Mouse (Mus musculus) CD4-positive, CD25-positive, alpha-beta regulatory T cell, adult 2 months (primary cell): Measurements from ENCODE around the gene Gfap.
A peak's percentile ranks its signal among the peaks of the same experiment; 100 is the strongest.

ENCODE experiments used
- DNase-seq: peaks from one replicate; pipeline ENCODE4 v3.0.0-alpha.2; 2012; ENCODE audit warnings: low read depth, low spot score

Gfap gene

DNA sequence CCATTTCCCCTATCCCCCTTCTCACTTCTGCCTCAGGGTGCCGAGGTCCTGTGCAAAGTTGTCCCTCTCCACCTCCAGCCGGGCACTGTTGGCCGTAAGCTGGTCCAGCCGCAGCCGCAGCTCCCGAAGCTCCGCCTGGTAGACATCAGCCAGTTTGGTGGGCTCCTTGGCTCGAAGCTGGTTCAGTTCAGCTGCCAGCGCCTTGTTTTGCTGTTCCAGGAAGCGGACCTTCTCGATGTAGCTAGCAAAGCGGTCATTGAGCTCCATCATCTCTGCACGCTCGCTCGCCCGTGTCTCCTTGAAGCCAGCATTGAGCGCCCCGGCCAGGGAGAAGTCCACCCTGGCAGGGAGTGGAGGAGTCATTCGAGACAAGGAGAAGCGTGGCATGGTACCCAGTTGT lies 4.1 kb downstream of the Gfap start:
- no peak for DNase-seq

DNA sequence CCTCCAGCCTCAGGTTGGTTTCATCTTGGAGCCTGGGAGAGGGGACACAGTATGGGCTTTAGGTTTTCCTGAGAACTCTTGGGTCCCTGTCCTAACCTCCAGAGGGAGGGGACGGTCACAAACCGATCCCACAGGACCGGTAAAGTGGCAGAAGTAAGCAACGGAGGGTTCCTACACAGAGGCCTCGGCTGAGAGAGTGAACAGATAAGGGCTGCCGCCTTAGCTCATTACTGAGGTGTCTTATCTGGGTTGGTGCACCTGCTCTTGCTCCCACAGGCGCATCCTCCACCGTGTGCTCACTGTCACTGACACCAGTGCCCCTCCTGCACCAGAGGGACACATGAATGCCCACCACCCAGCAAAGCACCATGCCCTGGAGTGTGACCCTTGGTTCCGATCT lies 4.9 kb downstream of the Gfap start:
- no peak for DNase-seq

DNA sequence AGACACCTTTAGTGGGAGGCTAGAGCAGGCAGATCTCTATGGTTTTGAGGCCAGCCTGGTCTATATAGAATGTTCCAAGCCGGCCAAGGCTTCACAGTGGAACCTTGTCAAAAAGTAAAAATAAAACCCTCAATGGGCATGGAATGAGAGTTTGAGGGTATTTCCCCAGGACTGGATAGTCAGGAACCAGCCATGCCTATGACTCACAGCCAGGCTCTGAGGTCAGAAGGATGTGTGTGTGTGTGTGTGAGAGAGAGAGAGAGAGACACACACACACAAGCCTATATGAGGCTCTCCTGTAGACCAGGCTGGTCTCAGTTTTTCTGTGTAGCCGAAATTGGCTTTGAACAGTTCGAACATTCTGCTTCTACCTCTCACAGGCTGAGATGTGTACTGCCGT lies 6.0 kb downstream of the Gfap start:
- DNase-seq: no peak

DNA sequence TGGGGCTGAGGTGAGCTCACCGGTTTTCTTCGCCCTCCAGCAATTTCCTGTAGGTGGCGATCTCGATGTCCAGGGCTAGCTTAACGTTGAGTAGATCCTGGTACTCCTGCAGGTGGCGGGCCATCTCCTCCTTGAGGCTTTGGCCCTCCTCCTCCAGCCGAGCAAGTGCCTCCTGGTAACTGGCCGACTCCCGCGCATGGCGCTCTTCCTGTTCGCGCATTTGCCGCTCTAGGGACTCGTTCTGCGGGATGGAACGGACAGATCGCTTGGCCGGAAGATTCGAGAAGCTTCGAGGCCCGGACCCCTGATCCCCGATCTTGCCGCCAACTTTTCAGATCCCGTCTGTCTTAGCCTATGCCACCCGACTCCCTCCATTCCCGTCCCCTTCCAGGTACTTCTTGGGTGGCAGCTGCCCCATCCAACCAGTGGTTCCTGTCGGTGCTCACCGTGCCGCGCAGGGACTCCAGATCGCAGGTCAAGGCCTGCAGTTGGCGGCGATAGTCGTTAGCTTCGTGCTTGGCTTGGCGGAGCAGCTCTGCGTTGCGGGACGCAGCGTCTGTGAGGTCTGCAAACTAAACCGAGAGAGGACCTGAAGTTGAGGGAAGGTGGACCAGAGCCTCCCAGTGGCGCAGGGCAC lies 7.6 kb downstream of the Gfap start:
- DNase-seq: peak; percentile 80

DNA sequence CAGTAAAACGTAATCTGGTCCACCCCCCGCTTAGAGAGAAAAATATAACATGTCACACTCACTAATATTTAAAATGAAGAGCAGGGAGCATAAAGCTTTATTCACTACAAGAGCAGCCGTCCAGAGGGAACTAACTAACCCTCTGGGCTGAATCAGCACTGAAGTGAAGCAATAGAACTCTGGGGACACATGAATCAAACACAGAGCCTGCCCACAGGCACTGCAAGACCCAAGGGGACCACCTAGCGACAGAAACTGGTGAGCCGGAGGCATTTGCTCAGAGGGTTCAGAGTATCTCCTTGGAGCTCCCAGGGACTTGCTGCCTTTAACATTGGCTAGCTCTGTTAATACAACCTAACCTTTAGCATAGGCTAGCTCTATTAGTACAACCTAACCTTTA lies 10.6 kb downstream of the Gfap start:
- no peak for DNase-seq

DNA sequence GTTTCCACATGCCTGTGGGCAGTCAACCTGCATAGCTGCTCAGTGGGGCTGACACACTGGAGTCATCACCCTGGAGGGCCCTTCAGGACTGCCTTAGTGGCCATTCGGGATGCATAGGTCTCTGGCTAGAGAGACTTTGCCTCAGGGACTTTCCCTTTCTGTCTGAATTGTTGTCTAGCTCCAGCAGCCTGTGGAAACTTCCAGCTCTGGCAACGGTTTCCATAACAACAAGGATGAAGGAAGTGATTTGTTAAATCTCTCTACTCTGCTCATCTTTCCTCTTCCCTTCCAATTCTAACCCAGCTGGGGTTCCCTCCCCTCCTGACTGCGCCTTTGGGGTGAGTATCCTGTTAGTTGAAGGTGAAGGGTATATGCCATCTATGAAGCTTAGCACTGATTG lies 12.6 kb downstream of the Gfap start:
- DNase-seq: no peak

DNA sequence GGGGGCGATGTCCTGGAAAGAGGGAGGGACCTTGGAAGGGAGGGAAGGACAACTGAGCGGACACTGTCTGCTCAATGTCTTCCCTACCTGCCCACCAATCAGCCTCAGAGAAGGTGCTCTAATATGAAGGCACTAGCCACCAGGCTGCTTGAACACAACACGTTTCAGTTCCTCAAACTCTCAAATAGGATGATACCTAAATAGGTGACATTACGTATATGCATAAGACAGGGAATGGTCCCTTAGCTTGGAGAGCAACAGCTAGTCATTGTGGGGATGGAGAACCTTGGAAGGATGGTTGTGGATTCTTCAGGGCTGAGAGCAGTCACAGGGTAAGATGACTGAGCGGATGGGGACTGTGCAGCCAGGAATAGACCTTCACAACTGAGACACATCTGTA lies 13.3 kb downstream of the Gfap start:
- no peak for DNase-seq

DNA sequence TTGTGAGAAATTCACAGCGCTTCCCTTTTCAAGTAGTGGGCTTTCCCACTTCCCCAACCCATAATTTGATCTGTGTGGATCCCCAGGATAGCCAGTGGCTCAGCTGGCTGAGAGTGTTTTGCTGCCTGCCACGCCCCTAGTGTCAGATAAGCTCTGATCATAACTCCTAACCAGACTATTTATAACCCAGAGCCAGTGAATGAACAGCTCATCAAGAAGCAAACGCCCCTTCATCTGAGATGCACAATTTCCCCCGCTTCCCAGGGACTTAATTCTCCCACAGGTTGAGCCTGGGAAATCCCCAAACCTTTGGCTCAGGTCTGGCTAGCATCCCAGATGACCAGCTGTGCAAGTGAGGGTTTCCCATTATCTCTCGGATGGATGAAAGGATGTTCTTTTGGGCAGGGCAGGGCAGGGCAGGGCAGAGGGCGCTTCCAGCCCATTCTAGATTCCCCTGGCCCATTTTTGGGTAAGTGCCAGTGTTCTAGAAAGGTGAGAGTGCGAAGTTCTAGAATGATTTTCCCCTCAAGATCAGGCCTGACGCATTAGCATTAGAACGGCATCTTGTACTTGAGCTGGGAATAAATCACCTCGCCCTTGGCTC lies 16.0 kb downstream of the Gfap start, which contains the start of gene Fam187a:
Gene Fam187a, plus strand, starts transcription at position 554 of the 604 bp plus-strand sequence.
- no peak for DNase-seq

DNA sequence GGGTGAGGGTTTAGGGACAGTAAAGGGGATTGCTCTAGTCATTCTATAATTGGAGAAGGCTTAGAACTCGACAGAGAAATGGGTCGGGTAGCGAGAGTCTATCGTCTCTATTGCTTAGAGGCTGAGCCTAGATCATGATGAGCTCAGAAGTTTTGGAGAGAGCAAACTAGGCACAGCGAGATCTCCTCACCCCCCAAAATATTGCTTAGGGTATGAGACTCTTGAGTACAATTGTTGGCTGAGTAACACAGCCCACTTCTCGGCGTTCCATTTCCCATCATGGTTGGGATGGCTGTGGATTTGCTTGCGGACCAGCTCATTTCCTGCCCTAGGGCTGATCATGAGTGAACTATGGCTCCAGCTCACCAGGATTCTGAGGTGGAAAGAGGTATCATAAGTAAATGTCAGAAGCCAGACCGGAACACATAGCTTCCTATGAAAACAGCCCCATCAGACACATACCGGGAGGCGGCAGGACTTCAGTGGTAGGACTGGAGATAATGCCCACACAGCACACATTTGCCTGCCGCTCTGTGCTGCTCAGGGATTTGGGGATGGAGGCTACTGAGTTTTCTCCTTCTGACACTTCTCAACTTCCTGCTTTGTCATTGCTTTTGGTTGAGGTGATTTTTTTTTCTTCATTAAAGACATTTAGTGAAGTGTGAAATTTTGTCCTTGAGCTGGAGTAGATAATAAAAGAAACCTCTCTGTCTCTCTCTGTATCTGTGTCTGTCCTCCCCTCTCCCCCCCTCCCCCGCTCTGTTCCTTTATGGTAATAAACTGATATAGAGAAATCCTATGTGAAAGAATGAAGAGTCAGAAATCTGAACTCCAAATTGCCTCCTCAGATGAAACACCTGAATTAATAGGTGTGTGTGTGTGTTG lies 19.2 kb downstream of the Gfap start:
- no peak for DNase-seq

DNA sequence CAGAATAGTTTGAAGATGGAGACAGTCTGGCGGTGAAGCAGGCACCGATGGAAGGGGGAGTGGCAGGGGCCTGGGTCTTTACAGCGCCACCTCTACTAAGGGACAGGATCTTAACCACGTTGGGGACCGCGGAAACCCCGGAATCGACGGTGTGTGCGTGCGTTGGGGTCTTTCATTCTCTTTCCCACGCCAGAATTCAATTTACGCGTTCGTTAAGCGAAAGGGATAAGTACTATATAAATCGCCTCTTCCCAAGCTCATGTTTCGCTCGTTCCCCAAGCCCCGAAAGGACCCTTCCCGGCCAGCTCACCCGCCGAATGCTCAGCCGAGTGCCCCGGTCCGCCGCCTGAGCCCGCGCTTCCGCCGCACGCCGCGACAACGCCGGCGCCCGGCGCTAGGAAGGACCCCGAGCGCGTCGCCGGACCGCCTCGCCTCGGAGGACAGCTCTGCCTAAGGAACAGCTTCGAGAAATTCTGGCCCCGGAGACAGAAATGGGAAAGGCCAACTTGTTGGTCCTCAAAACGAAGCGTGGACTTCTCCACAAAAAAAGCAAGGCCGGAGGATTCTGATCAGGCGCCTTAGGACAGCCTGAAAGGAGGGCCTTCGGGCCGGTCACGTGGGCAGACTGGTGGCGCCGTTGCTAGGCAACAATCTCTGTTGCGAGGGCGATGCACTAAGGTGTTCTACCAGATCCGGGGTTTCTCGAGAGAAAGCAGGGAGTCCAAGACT lies 20.0 kb downstream of the Gfap start, which contains the start of the genes Eftud2 and Ccdc103:
Gene Eftud2, minus strand, starts transcription at position 401 of the 729 bp plus-strand sequence.
Gene Ccdc103, plus strand, starts transcription at position 620 of the 729 bp plus-strand sequence.
- peak; percentile 95 for DNase-seq

DNA sequence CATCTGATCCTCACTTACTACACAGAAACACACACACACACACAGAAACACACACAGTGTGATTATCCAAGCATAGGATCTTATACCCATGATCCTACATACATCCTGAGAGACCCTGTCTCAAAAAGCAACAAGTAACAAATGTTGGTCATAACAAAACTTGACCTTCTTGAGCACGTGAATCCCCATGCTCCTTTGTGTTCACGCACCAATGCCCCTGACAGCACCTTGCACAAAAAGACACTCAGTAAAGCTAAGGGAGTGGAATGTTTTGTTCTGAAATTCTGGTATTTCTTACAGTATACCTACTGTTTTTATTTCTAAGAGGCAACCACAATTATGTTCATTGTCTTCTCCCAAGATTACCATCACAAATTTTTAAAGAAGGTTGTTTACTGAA lies 21.2 kb downstream of the Gfap start:
- DNase-seq: no peak

DNA sequence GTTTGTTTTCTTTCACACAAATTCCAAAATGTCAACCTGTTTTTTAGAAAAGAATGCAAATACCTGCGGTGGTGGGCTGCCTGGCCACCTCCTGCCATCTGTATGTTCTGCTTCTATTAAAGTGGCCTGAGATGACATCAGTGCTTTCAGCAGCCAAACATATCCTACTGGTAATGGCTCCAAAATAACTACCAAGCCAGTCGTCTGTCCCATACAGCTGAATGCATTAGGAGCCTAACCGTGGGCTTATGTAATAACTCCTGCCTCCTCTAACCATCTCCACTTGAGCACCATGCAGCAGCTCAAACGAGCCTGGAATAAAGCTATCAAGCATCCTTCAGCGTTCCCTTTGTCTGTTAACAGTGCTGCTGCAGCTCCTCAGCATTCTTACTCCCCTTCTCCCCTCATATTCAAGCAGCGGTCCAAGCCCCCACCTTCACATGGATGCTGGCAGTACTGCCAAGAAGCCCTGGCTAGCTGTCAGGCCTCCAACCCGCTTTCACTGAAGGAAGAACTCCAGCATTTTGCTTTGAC lies 25.8 kb downstream of the Gfap start:
- no peak for DNase-seq

DNA sequence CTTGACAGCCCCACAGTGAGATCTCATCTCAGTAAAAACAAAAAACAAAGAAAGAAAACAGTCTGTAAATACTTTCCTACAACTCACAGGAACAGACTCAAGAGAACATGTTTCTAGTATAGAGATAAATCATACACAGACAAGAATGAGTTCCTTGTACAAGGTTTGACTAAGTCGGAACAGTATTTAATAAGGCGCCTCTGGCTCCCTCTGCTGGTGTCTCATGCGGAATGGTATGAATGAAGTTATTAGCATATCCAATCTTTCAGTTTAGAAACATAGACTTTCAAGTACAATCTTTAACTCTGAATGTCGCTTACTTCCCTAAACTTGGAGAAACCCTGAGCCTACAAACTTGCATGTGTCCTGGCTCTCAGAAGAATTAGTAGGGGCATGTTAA lies 36.4 kb downstream of the Gfap start:
- DNase-seq: peak; percentile 72

DNA sequence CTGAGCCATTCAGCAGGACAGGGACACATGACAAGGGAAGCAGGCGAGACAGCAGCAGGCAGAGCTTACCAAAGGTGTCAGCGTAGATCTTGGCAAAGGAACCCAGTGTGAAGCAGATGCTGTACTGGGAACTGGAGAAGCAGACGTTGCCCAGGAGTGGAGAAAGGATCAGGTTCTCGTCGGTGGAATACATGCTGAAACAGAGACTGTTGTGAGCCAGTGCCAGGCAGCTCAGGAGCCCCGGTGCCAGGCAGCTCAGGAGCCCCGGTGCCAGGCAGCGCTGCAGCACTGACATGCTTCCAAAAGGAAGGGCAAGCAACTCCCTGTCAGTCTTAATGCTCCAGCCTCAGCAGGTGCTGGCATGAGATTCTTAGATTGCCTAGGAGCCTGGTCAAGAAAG lies 40.8 kb downstream of the Gfap start:
- no peak for DNase-seq

DNA sequence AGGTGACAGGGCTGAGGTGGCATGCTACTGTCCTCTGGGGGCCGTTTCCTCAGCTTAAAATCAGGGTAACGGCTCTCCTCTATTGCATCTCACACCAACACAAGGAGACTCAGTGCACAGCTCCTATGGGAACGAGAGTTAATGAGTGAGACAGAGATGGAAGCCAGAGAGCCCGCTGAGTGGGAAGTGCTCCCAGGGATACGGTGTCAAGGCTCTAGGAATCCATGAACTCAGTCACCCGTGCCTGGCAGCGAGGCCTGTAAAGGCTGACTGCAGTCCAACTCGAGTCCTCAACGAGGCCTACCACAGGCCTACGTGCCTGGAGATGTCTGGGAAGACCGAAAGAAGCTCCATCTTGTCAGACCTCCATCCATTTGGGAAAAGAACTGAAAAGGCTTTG lies 41.8 kb downstream of the Gfap start:
- DNase-seq: no peak

DNA sequence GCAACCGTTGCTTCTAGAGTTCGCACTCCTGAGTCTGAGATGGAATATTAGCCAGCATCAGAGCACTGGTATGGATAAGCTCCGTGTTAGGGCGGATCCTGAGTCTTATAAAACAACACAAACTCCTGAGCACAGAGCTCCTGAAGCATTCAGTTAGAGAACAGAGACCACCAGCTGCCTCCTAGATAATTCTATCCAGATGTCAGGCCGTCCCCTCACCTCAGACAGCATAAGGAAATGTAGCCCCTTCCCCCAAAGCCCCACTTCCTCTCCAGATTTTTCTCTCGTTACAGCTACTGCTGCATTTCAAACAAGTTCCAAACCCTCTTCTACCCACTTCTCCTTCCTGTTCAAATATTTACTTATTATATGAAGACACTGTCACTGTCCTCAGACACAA lies 44.8 kb downstream of the Gfap start:
- no peak for DNase-seq

DNA sequence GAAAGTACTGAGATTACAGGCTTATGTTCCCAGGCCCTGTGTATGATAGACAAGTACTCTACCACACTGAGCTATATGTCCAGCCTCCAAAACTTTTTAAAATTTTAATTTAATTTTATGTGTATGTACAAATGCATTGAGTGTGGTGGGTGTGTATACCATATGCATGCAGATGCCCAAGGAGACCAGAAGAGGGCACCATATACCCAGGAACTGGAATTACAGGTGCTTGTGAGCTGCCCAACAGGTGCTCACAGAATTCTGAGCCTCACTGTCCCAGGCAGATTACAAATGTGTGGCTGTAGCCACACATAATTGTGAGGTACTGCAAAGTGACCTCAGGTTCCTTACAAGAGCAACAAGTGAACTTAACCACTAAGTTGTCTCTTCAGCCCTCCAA lies 47.0 kb downstream of the Gfap start:
- DNase-seq: peak; percentile 10

DNA sequence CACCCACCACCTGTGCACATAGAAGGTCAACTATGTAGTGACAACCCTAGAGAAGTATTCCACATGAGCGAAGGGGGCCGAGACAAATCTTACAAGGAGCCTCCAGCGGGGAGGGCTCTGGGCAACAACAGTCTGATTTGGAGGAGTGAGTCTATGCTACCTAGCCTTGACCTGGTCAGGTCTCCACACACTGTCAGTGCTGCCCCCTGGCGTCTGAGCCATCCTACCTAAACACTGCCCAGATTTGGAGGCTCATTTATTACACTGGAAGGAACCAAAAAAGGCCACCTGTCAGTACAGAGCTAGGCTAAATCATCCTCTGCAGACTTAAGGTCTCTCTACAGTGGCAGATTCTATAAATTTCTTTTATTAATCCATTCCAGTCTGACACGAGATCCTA lies 48.8 kb downstream of the Gfap start:
- DNase-seq: peak; percentile 49

DNA sequence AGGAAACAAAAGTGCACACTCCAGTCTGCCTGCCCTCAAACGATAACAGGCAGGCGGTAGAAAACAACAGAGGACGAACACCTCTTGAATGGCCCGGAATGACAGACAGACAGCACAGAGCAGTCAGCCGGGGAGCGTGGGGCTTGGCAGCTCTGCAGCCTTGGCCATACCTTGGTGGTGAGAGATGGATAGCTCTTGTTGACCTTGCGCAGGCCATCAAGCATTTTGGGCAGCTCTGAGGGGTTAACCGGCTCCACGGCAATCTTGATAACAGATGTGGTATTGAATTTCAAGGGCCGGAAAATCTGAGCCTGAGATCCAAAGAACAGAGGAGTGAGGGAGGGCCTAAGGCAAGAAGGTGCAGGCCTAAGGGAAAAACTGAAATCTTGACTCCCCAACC lies 54.8 kb downstream of the Gfap start:
- no peak for DNase-seq

DNA sequence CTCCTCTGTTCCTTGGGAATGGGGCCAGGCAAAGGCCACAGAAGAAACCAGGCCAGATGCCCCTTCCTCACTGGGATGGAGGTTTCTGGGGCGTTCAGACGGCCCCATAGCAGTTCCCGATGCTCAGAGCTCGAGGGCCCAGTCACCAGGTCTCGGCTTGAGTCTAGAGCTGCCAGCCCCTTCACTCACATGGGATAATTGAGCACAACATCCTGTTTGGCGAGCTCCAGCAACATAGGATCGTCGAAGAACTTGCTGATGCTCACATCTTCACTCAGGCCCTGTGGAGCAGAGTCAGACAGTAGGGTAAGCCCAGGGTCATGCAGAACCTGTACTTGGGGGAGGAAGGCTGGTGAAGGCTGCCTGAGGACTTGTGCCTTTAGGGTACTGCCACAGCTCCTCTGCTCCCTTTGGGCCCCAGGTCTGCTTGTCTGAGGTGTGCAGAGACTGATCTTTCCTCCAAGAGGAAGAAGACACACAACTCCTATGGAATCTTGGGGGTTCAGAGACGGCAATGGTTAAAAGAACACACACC lies 62.0 kb downstream of the Gfap start:
- DNase-seq: no peak

DNA sequence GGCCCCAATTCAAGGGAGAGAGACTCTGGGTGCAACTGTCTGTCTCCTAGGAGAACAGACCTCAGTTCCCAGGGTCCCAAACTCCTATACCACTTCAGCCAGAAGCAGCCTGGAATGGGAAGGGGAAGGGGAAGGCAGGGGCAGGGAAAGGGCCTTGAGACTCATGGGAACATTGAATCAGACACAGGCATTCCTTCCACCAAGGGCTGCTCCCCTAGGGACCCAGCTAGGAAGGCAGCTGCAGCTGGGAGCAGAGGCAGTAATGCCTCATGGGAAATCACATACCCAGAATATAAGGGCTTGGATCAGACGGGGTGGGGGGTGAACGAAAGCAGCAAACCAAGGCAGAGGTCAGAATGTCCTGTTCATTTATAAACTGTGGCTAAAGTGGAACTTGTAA lies 62.6 kb downstream of the Gfap start:
- no peak for DNase-seq
